Mouse (Mus musculus) spleen, adult 2 months (tissue): ENCODE measurements around the gene Myg1. TPM values are rescaled to one million over a fixed set of nuclear protein-coding genes. Genes with fewer than 3 reads are reported as not detected.

ENCODE experiments used
- DNase-seq, 2 experiments: peaks; one replicate each; pipeline versions ENCODE4 v3.0.0 to v3.0.0-alpha.2; 2012 to 2021; ENCODE audit warnings: low spot score in 2 of 2, low read depth in 1 of 2
- H3K27ac ChIP-seq: fragments of 200-500 bp; 2 replicates; pipeline ENCODE4 v1.5.1; 2012; ENCODE audit warnings: low read length, inconsistent platforms; ENCODE audit not compliant: insufficient read depth
- H3K27me3 ChIP-seq: fragments of 200-500 bp; 2 replicates; pipeline ENCODE4 v1.6.1; 2012; ENCODE audit warnings: mild to moderate bottlenecking, moderate library complexity, low read length, inconsistent platforms; ENCODE audit not compliant: control insufficient read depth, insufficient read depth
- H3K36me3 ChIP-seq: fragments of 200-500 bp; 2 replicates; pipeline ENCODE4 v1.6.1; 2012; ENCODE audit warnings: mild to moderate bottlenecking, low read length, inconsistent platforms; ENCODE audit not compliant: control insufficient read depth, insufficient read depth
- H3K4me1 ChIP-seq: fragments of 200-500 bp; 2 replicates; pipeline ENCODE4 v1.6.1; 2011; ENCODE audit warnings: inconsistent platforms; ENCODE audit not compliant: control insufficient read depth, insufficient read depth, insufficient read length
- H3K4me3 ChIP-seq: fragments of 200-500 bp; 2 replicates; pipeline ENCODE4 v1.5.1; 2011; ENCODE audit warnings: mild to moderate bottlenecking, inconsistent platforms; ENCODE audit not compliant: insufficient read depth, insufficient read length; ENCODE audit errors: extremely low read depth
- CTCF ChIP-seq: fragments of 200-500 bp; IDR thresholded peaks from 2 replicates; pipeline ENCODE4 v1.5.1; 2011; ENCODE audit warnings: mild to moderate bottlenecking, inconsistent platforms; ENCODE audit not compliant: insufficient read depth, insufficient read length, insufficient replicate concordance; ENCODE audit errors: extremely low read depth
- POLR2A ChIP-seq: fragments of 200-500 bp; IDR thresholded peaks from 2 replicates; pipeline ENCODE4 v1.6.1; 2011; ENCODE audit warnings: low read depth, low read length, inconsistent platforms
- WGBS: fragments of 180-500 bp; shearing (Covaris S2); methylation state at CpG from one replicate; pipeline ENCODE4 v1.1.7; 2018; 5-methylcytosine and 5-hydroxymethylcytosine counted together
- polyA plus RNA-seq: library from polyadenylated mRNA; depleted of rRNA; stranded (reverse); fragments of >200 nt; gene quantifications from 2 replicates; pipeline ENCODE4 v1.2.3, GENCODE M21; 2012; rRNA removed

Gene Myg1
- polyA plus RNA-seq, 1 experiment = 41.9 TPM

GRCm38 (mm10) chr15:102381575-102381974 is 50.1 kb downstream of the Myg1 start:
- Histone ChIP-seq H3K27me3 (no peaks in the 10 kb centered on the region), H3K36me3 (no peaks in the 10 kb centered on the region), H3K4me1 (no peaks in the 10 kb centered on the region; the same call in 1 of the 2 replicates), H3K4me3 (no peak overlapping the region), H3K27ac (no peak overlapping the region)
- peak; percentile 34 to 67 for DNase-seq
- no peak for TF ChIP-seq POLR2A
- peak; percentile 93; the same call in 1 of the 2 replicates for TF ChIP-seq CTCF
- 0% methylated on average over 7 of the region's 7 CpGs for WGBS

DNA sequence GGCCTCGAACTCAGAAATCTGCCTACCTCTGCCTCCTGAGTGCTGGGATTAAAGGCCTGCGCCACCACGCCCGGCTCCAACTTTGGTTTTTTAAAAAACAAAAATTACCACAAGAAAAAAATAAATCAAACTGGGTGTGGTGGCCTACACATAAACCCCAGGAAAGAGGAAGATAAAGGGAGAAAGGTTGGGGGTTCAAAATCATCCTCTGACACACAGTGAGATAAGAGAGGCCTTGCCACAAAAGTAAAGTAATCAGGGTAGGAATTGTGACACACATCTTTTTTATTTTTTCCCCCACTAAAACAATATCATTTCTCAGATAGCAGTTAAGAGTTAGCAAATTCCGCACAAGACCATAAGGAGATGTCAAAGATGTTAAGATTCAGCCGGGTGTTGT is 52.2 kb downstream of the Myg1 start:
- no peaks in the 10 kb centered on the region for H3K27me3 ChIP-seq
- no peaks in the 10 kb centered on the region for H3K4me1 ChIP-seq
- no peak for DNase-seq
- TF ChIP-seq POLR2A (no peak), CTCF (no peak)
- no peak overlapping the region for H3K4me3 ChIP-seq
- H3K27ac ChIP-seq = no peak overlapping the region
- WGBS = 82% methylated on average over 6 of the region's 6 CpGs
- no peaks in the 10 kb centered on the region for H3K36me3 ChIP-seq

- no peaks in the 10 kb centered on the region for H3K36me3 ChIP-seq
- TF ChIP-seq POLR2A = no peak
- TF ChIP-seq CTCF = no peak
- 56% methylated on average over 9 of the region's 9 CpGs for WGBS
These were observed 55.1 kb downstream of the Myg1 start for GRCm38 (mm10) chr15:102386640-102387039.

More at GRCm38 (mm10) chr15:102386640-102387039, 55.1 kb downstream of the Myg1 start:
- no peak overlapping the region for H3K4me3 ChIP-seq
- no peaks in the 10 kb centered on the region for H3K4me1 ChIP-seq
- no peaks in the 10 kb centered on the region for H3K27me3 ChIP-seq
- DNase-seq = no peak
- H3K27ac ChIP-seq = no peak overlapping the region

Other genes with a start within 250 kb of the Myg1 start
- gene Tns2, start 231.3 kb upstream of the Myg1 start, polyA plus RNA-seq = 44.5 and 46.3 TPM in 2 replicates
- gene Spryd3, start 195.5 kb upstream of the Myg1 start, polyA plus RNA-seq = 26.0 and 28.8 TPM in 2 replicates
- gene Igfbp6, start 187.3 kb upstream of the Myg1 start, polyA plus RNA-seq = 10.9 and 21.0 TPM in 2 replicates
- 3.2 and 5.4 TPM in 2 replicates for gene Soat2, start 181.2 kb upstream of the Myg1 start, polyA plus RNA-seq
- 26.8 and 30.2 TPM in 2 replicates for gene Zfp740, start 128.5 kb upstream of the Myg1 start, polyA plus RNA-seq
- gene Csad, start 127.0 kb upstream of the Myg1 start, polyA plus RNA-seq = 33.2 and 40.9 TPM in 2 replicates
- 127 and 143 TPM in 2 replicates for gene Itgb7, start 99.8 kb upstream of the Myg1 start, polyA plus RNA-seq
- 21.1 and 27.5 TPM in 2 replicates for gene Rarg, start 74.2 kb upstream of the Myg1 start, polyA plus RNA-seq
- 0.05 TPM in 1 of 2 replicates, not detected in the other for gene Gm9918, start 61.1 kb upstream of the Myg1 start, polyA plus RNA-seq
- 57.8 and 79.8 TPM in 2 replicates for gene Mfsd5, start 52.3 kb upstream of the Myg1 start, polyA plus RNA-seq
- 8.9 and 15.1 TPM in 2 replicates for gene Espl1, start 35.4 kb upstream of the Myg1 start, polyA plus RNA-seq
- 51.9 and 63.6 TPM in 2 replicates for gene Pfdn5, start 5.6 kb upstream of the Myg1 start, polyA plus RNA-seq
- 51.9 and 55.8 TPM in 2 replicates for gene Aaas, start 19.1 kb downstream of the Myg1 start, polyA plus RNA-seq
- gene Sp7, start 35.5 kb downstream of the Myg1 start, polyA plus RNA-seq = not detected in 2 replicates
- gene Sp1, start 74.4 kb downstream of the Myg1 start, polyA plus RNA-seq = 19.6 and 22.7 TPM in 2 replicates
- 0.56 and 0.66 TPM in 2 replicates for gene Amhr2, start 113.7 kb downstream of the Myg1 start, polyA plus RNA-seq
- 170 and 215 TPM in 2 replicates for gene Prr13, start 127.3 kb downstream of the Myg1 start, polyA plus RNA-seq
- 378 and 426 TPM in 2 replicates for gene Pcbp2, start 138.8 kb downstream of the Myg1 start, polyA plus RNA-seq
- gene Gm10337, start 172.0 kb downstream of the Myg1 start, polyA plus RNA-seq = not detected in 2 replicates
- 2.1 TPM in 2 replicates for gene Map3k12, start 185.4 kb downstream of the Myg1 start, polyA plus RNA-seq
- 53.9 and 58.4 TPM in 2 replicates for gene Tarbp2, start 186.5 kb downstream of the Myg1 start, polyA plus RNA-seq
- 6.7 and 8.1 TPM in 2 replicates for gene Npff, start 193.2 kb downstream of the Myg1 start, polyA plus RNA-seq